Mouse (Mus musculus) lung, postnatal 0 days (tissue): ENCODE results near the gene Cggbp1. TPM values are rescaled to one million over a fixed set of nuclear protein-coding genes. Genes with fewer than 3 reads are reported as not detected.
A peak's percentile ranks its signal among the peaks of the same experiment; 100 is the strongest.

ENCODE experiments used
- ATAC-seq: fragments of 200-750 bp; cut with Nextera tagmentation; 2 replicates; pipeline ENCODE4 v1.8.0; 2017; ENCODE audit warnings: moderate library complexity
- DNase-seq: peaks from one replicate; pipeline ENCODE4 v3.0.0-alpha.2; 2016; ENCODE audit warnings: low spot score
- H3K27ac ChIP-seq: fragments of 300-500 bp; sonication (generic); 2 replicates; pipeline ENCODE4 v1.5.1; 2014; ENCODE audit warnings: antibody characterized with exemption, mild to moderate bottlenecking, low read length, mixed read lengths
- H3K27me3 ChIP-seq: fragments of 300-500 bp; sonication (generic); replicated peaks from 2 replicates; pipeline ENCODE4 v1.6.1; 2014; ENCODE audit warnings: low read length, mixed read lengths; ENCODE audit not compliant: insufficient read depth
- H3K36me3 ChIP-seq: fragments of 300-500 bp; sonication (generic); 2 replicates; pipeline ENCODE4 v1.6.1; 2014; ENCODE audit warnings: low read length, mixed read lengths; ENCODE audit not compliant: insufficient read depth
- H3K4me1 ChIP-seq: fragments of 300-500 bp; sonication (generic); 2 replicates; pipeline ENCODE4 v1.6.1; 2014; ENCODE audit warnings: antibody characterized with exemption, low read depth, low read length, mixed read lengths; ENCODE audit not compliant: insufficient read depth
- H3K4me2 ChIP-seq: fragments of 300-500 bp; sonication (generic); replicated peaks from 2 replicates; pipeline ENCODE4 v1.6.1; 2014; ENCODE audit warnings: low read depth, mild to moderate bottlenecking, low read length, moderate library complexity, mixed read lengths
- H3K4me3 ChIP-seq: fragments of 300-500 bp; sonication (generic); 2 replicates; pipeline ENCODE4 v1.5.1; 2014; ENCODE audit warnings: low read depth, low read length
- H3K9ac ChIP-seq: fragments of 300-500 bp; sonication (generic); replicated peaks from 2 replicates; pipeline ENCODE4 v1.6.1; 2014; ENCODE audit warnings: low read depth, mild to moderate bottlenecking
- H3K9me3 ChIP-seq: fragments of 300-500 bp; sonication (generic); 2 replicates; pipeline ENCODE4 v1.6.1; 2016; ENCODE audit warnings: low read length, mixed read lengths
- CTCF ChIP-seq: IDR thresholded peaks from 2 replicates; pipeline ENCODE4 v1.5.1; 2016; ENCODE audit warnings: antibody characterized with exemption, mild to moderate bottlenecking
- EP300 ChIP-seq: IDR thresholded peaks from 2 replicates; pipeline ENCODE4 v1.6.1; 2016; ENCODE audit warnings: antibody characterized with exemption, mild to moderate bottlenecking, control low read depth
- WGBS: fragments of 180-500 bp; shearing (Covaris S2); extraction: QIAGEN DNeasy Blood & Tissue Kit; methylation state at CpG from one replicate; pipeline ENCODE4 v1.1.7; 2014; 5-methylcytosine and 5-hydroxymethylcytosine counted together
- polyA plus RNA-seq: library from polyadenylated mRNA; unstranded; fragments of >200 nt; fragmentation: Nextera tagmentation; extraction: Ambion mirVana; gene quantifications from 2 replicates; pipeline ENCODE4 v1.2.1, GENCODE M21; 2015

The Cggbp1 gene
- polyA plus RNA-seq, 1 experiment from 2014 or later = 45.8 TPM

- Histone ChIP-seq H3K27ac (no peak overlapping the region), H3K9ac (no peak overlapping the region), H3K36me3 (no peaks in the 10 kb centered on the region), H3K9me3 (no peaks in the 10 kb centered on the region), H3K4me2 (no peak overlapping the region), H3K4me1 (peaks cover 4% of the 10 kb centered on the region; the same call in 1 of the 2 replicates), H3K27me3 (no peaks in the 10 kb centered on the region), H3K4me3 (no peak overlapping the region)
- TF ChIP-seq CTCF (no peak), EP300 (no peak)
- no peak for ATAC-seq
- no peak for DNase-seq
- 53% methylated on average over 1 of the region's 1 CpGs for WGBS
Measured at GRCm38 (mm10) chr16:64835996-64836545, 15.7 kb upstream of the Cggbp1 start.

DNA sequence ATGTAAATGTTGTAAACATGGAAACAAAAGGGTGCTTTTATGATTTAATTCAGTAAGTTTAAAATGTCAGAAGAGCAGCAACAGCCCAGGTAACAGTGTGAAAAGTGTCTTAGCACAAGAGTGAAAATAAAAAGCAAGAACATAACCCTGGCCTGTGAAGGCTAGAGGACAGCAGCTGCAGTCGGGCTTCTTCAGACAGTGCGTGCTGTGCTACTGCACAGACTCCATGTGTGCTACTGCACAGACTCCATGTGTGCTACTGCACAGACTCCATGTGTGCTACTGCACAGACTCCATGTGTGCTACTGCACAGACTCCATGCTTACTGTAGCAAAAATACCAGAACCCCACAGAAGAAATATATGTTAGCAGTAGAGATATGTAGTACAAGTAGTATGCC is 15.1 kb upstream of the Cggbp1 start:
- no peaks in the 10 kb centered on the region for H3K9me3 ChIP-seq
- TF ChIP-seq CTCF = no peak
- TF ChIP-seq EP300 = no peak
- no peak overlapping the region for H3K9ac ChIP-seq
- no peak for ATAC-seq
- no peak overlapping the region for H3K4me3 ChIP-seq
- DNase-seq = no peak
- H3K36me3 ChIP-seq = no peaks in the 10 kb centered on the region
- WGBS = 76% methylated on average over 2 of the region's 2 CpGs
- no peaks in the 10 kb centered on the region for H3K27me3 ChIP-seq
- no peak overlapping the region for H3K27ac ChIP-seq
- H3K4me2 ChIP-seq = no peak overlapping the region
- H3K4me1 ChIP-seq = peaks cover 4% of the 10 kb centered on the region; the same call in 1 of the 2 replicates

GRCm38 (mm10) chr16:64841481-64842373 is 10.1 kb upstream of the Cggbp1 start:
- H3K27me3 ChIP-seq = no peaks in the 10 kb centered on the region

DNA sequence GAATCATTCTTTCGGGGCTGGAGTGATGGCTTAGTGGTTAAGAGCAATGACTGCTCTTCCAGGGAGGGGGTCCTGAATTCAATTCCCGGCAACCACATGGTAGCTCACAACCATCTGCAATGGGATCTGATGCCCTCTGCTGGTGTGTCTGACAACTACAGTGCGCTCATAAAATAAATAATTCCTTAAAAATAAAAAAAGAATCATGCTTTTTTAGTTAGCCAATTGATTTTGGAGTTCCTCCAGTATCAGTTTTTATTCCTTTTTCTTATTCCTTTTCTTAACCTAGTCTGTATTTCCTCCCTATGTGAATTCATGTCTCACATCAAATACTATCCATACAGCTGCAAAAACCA is 9.4 kb upstream of the Cggbp1 start:
- no peak overlapping the region for H3K9ac ChIP-seq
- H3K4me2 ChIP-seq = no peak overlapping the region
- DNase-seq = no peak
- no peak overlapping the region for H3K4me3 ChIP-seq
- no peaks in the 10 kb centered on the region for H3K27me3 ChIP-seq
- 96% methylated on average over 3 of the region's 3 CpGs for WGBS
- no peaks in the 10 kb centered on the region for H3K9me3 ChIP-seq
- no peaks in the 10 kb centered on the region for H3K4me1 ChIP-seq
- H3K36me3 ChIP-seq = no peaks in the 10 kb centered on the region
- H3K27ac ChIP-seq = no peak overlapping the region
- no peak for TF ChIP-seq EP300
- 0 out of 2 replicates have a peak, but pooled peaks have one; percentile 8 for TF ChIP-seq CTCF
- ATAC-seq = no peak

More at GRCm38 (mm10) chr16:64841481-64842373, 10.1 kb upstream of the Cggbp1 start:
- H3K4me2 ChIP-seq = no peak overlapping the region
- TF ChIP-seq CTCF (no peak), EP300 (no peak)
- no peak overlapping the region for H3K27ac ChIP-seq
- WGBS = 86% methylated on average over 5 of the region's 5 CpGs
- H3K4me3 ChIP-seq = no peak overlapping the region
- H3K9me3 ChIP-seq = no peaks in the 10 kb centered on the region
- no peak overlapping the region for H3K9ac ChIP-seq
- no peak for ATAC-seq
- no peaks in the 10 kb centered on the region for H3K36me3 ChIP-seq
- no peak for DNase-seq
- no peaks in the 10 kb centered on the region; the same call in 1 of the 2 replicates for H3K4me1 ChIP-seq

DNA sequence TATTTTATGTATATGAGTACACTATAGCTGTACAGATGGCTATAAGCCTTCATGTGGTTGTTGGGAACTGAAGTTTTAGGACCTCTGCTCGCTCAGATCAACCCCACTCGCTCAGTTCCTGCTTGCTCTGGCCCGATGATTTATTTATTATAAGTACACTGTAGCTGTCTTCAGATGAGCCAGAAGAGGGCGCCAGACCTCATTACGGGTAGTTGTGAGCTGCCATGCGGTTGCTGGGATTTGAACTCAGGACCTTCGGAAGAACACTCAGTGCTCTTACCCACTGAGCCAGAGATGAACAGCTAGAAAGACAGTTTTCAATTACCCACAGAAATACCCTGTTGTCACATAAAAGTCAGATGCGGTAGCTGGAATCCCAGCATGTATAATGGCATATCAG is 5.8 kb upstream of the Cggbp1 start:
- no peak overlapping the region for H3K9ac ChIP-seq
- TF ChIP-seq CTCF (peak; percentile 47), EP300 (no peak)
- no peak overlapping the region for H3K4me3 ChIP-seq
- H3K4me2 ChIP-seq = no peak overlapping the region
- 87% methylated on average over 8 of the region's 8 CpGs for WGBS
- ATAC-seq (no peak), DNase-seq (no peak)
- H3K36me3 ChIP-seq = no peaks in the 10 kb centered on the region
- no peak overlapping the region for H3K27ac ChIP-seq
- no peaks in the 10 kb centered on the region for H3K9me3 ChIP-seq
- no peaks in the 10 kb centered on the region for H3K27me3 ChIP-seq
- peaks cover 3% of the 10 kb centered on the region; the same call in 1 of the 2 replicates for H3K4me1 ChIP-seq

DNA sequence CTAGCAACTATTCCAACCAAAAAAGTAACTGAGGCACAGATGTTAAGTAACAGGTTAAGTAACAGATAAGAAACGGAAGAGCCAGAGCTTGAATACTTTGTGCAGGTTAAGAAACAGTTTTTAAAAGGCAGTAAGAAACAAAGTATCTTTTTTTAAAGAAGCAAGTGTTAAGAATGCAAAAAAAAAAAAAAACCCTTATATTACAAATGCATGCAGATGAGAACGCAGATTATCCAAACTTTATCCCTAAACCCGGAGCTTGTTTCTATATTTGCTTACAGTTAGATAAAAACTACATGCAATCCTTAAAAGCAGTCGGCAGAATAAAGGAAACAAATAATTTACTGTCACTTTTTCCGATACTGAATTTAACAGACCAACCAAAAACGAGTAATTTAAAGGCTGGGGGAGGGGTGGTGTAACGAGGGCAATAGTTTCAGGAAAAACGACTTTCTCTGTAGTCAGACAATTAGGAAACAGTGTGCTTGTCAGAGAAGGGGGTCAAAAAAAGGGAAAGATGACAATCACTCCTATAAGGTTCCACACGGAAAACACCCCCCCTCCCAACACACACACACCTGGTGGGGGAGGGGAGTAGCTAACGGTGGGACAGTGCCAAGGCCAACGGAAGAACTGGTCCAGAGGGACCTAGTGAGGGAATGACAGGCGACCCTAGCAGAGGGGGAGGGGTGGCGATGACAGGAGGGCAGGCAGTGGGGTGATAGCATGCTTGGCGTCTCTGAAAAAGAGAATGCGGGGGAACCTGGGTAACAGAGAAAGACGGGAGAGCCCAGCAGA is 1.3 kb upstream of the Cggbp1 start:
- Histone ChIP-seq H3K27me3 (no peaks in the 10 kb centered on the region), H3K9ac (peak overlapping the region; percentile 91), H3K27ac (peak overlapping the region; percentile 91), H3K36me3 (no peaks in the 10 kb centered on the region; the same call in 1 of the 2 replicates), H3K4me3 (peak overlapping the region; percentile 95), H3K4me1 (peaks cover 6% of the 10 kb centered on the region; the same call in 1 of the 2 replicates), H3K9me3 (no peaks in the 10 kb centered on the region), H3K4me2 (peak overlapping the region; percentile 88)
- 3% methylated on average over 15 of the region's 16 CpGs for WGBS
- TF ChIP-seq EP300 (no peak), CTCF (no peak)
- ATAC-seq (no peak), DNase-seq (peak; percentile 63)
